Mouse (Mus musculus): ENCODE results near the gene Mcrs1.
A peak's percentile ranks its signal among the peaks of the same experiment; 100 is the strongest.

Gene Mcrs1

GRCm38 (mm10) chr15:99198761-99199160 lies 53.0 kb downstream of the Mcrs1 start:
- DNase-seq (ENCODE audit: low read depth) = peak; percentile 11

- no peak for DNase-seq (ENCODE audit: low read depth)
Measured at GRCm38 (mm10) chr15:99195043-99195442, 56.7 kb downstream of the Mcrs1 start.

- no peak for DNase-seq (ENCODE audit: low read depth)
Measured at GRCm38 (mm10) chr15:99194358-99194757, 57.4 kb downstream of the Mcrs1 start.
